Mouse (Mus musculus) kidney, postnatal 0 days (tissue): ENCODE results near the gene Zkscan17. TPM values are rescaled to one million over a fixed set of nuclear protein-coding genes. Genes with fewer than 3 reads are reported as not detected.

Source experiments
- ATAC-seq: fragments of 200-750 bp; cut with Nextera tagmentation; replicated peaks from 2 replicates; pipeline ENCODE4 v1.8.0; 2017; ENCODE audit warnings: low read depth, moderate number of reproducible peaks, moderate TSS enrichment, moderate library complexity; ENCODE audit not compliant: low FRiP score
- DNase-seq: peaks from one replicate; pipeline ENCODE4 v3.0.0-alpha.2; 2016; ENCODE audit warnings: low spot score
- H3K27ac ChIP-seq: fragments of 300-500 bp; sonication (generic); 2 replicates; pipeline ENCODE4 v1.5.1; 2014; ENCODE audit warnings: mild to moderate bottlenecking
- H3K27me3 ChIP-seq: fragments of 300-500 bp; sonication (generic); 2 replicates; pipeline ENCODE4 v1.6.1; 2014; ENCODE audit warnings: low read length, mixed read lengths; ENCODE audit not compliant: insufficient read depth
- H3K36me3 ChIP-seq: fragments of 300-500 bp; sonication (generic); 2 replicates; pipeline ENCODE4 v1.6.1; 2014; ENCODE audit warnings: low read length, mixed read lengths; ENCODE audit not compliant: insufficient read depth
- H3K4me1 ChIP-seq: fragments of 300-500 bp; sonication (generic); replicated peaks from 2 replicates; pipeline ENCODE4 v1.6.1; 2014; ENCODE audit warnings: antibody characterized with exemption, low read length, mixed read lengths; ENCODE audit not compliant: insufficient read depth
- H3K4me2 ChIP-seq: fragments of 300-500 bp; sonication (generic); 2 replicates; pipeline ENCODE4 v1.6.1; 2014; ENCODE audit warnings: mild to moderate bottlenecking, low read length, moderate library complexity, mixed read lengths
- H3K4me3 ChIP-seq: fragments of 300-500 bp; sonication (generic); replicated peaks from 2 replicates; pipeline ENCODE4 v1.5.1; 2014; ENCODE audit warnings: low read depth, low read length
- H3K9ac ChIP-seq: fragments of 300-500 bp; sonication (generic); 2 replicates; pipeline ENCODE4 v1.6.1; 2014; ENCODE audit warnings: low read depth, low read length
- H3K9me3 ChIP-seq: fragments of 300-500 bp; sonication (generic); replicated peaks from 2 replicates; pipeline ENCODE4 v1.6.1; 2016; ENCODE audit warnings: low read length, inconsistent platforms, mixed read lengths
- CTCF ChIP-seq: IDR thresholded peaks from 2 replicates; pipeline ENCODE4 v1.5.1; 2016; ENCODE audit warnings: antibody characterized with exemption, low read depth, mild to moderate bottlenecking, moderate library complexity
- WGBS: fragments of 180-500 bp; shearing (Covaris S2); extraction: QIAGEN DNeasy Blood & Tissue Kit; methylation state at CpG from one replicate; pipeline ENCODE4 v1.1.7; 2014; 5-methylcytosine and 5-hydroxymethylcytosine counted together
- polyA plus RNA-seq: library from polyadenylated mRNA; unstranded; fragments of >200 nt; fragmentation: Nextera tagmentation; extraction: Ambion mirVana; gene quantifications from 2 replicates; pipeline ENCODE4 v1.2.1, GENCODE M21; 2015

Gene Zkscan17
- polyA plus RNA-seq, 1 experiment from 2014 or later, result 20.1 TPM

DNA sequence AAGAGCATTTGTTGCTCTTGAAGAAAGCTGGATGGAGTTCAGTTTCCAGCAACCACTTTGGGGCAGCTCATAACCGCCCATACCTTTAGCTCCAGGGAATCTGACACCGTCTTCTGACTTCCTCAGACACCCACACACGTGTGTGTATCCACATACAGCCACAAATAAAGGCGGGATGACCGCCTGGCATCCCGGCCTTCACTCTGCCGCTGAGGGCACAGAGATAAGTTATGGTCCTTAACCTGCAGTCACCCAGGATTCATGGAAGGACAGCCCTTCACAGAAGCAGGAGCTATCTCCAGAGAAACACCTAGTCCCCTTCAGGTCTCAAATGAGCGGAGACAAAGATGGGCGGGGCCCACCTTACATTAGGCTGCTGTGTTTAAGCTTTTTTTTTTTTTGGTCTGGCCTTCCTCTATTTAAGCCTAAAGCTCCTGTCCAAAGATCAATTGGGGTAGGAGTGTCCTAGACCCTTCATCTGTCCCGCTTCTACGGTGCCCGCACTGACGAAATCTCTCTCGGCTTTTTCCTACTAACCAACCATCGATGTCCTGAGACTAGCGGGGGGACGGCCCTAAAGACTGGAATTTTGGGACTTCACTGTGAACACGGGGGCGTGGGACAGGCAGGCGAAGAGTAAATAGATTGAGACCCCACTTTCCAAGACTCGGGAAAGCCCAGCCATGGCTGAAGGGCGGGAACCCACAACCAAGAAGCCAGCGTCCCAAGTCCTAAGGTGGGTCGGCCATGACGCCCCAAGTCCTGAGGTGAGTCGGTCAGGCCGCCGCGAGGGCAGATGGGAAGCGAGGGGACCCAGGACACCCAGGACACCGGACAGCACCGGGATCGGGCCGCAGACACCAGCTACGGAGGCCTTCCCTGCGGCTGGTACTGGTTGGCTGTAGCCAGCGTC, 54.9 kb downstream of the Zkscan17 start:
- no peak for TF ChIP-seq CTCF

DNA sequence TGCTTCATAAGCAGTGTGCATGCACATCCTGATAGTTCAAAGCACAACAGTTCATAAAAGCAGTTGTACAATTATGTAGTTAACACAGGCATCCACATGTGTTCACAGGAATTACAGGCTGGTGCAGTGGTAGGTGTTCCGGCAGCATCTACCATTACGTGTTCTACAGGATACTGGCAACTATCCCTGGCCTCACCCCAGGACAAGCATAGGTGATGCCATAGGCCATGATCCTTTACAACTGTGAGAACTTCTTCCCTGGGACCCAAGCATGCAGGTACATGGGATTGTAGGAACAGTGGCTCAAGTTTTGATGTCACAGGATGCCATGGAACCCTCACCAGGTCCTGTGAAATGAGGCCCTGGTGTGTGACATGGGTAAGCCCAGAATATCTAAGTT, 66.1 kb downstream of the Zkscan17 start:
- ATAC-seq (no peak), DNase-seq (no peak)
- no peak overlapping the region for H3K9ac ChIP-seq
- no peak overlapping the region for H3K4me3 ChIP-seq
- peaks cover 15% of the 10 kb centered on the region for H3K9me3 ChIP-seq
- 91% methylated on average over 2 of the region's 2 CpGs for WGBS
- no peaks in the 10 kb centered on the region for H3K27me3 ChIP-seq
- H3K27ac ChIP-seq, result no peak overlapping the region
- peaks cover 39% of the 10 kb centered on the region for H3K36me3 ChIP-seq
- TF ChIP-seq CTCF, result no peak
- no peaks in the 10 kb centered on the region for H3K4me1 ChIP-seq
- no peak overlapping the region for H3K4me2 ChIP-seq

More for the DNA sequence above, 54.9 kb downstream of the Zkscan17 start:
- peak; percentile 11 for DNase-seq
- Histone ChIP-seq H3K4me1 (no peaks in the 10 kb centered on the region; the same call in 1 of the 2 replicates), H3K36me3 (no peaks in the 10 kb centered on the region), H3K4me3 (peak overlapping the region; percentile 74), H3K9me3 (no peaks in the 10 kb centered on the region), H3K27me3 (no peaks in the 10 kb centered on the region), H3K27ac (peak overlapping the region; percentile 84), H3K9ac (peak overlapping the region; percentile 91), H3K4me2 (peak overlapping the region; percentile 92)
- peak; percentile 72 for ATAC-seq
- WGBS, result 2% methylated on average over 37 of the region's 37 CpGs

DNA sequence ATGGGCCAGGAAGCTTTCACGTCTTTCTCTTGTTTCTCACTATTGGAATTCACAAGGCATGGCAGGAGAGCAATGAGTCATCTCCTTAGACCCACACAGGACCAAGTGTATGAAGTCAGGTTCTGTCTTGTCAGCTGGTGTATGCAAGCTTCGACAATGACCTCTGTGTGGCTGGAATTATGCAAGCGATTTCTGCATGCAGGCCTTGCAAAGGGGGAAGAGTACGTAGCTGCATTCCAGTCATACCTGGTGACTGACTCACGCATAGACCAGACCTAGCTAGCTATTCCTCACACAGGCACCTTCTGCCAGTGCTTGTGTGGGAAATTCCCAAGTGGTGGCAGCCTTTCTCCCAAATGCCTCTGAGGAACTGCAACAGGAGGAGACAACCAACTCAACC, 67.6 kb downstream of the Zkscan17 start:
- Histone ChIP-seq H3K4me1 (no peaks in the 10 kb centered on the region), H3K27me3 (no peaks in the 10 kb centered on the region), H3K27ac (peak overlapping the region; percentile 77), H3K9me3 (peaks cover 14% of the 10 kb centered on the region), H3K4me3 (no peak overlapping the region), H3K9ac (no peak overlapping the region), H3K36me3 (peaks cover 50% of the 10 kb centered on the region), H3K4me2 (no peak overlapping the region)
- ATAC-seq (peak; percentile 96), DNase-seq (peak; percentile 65)
- TF ChIP-seq CTCF, result no peak
- WGBS, result 42% methylated on average over 5 of the region's 5 CpGs

DNA sequence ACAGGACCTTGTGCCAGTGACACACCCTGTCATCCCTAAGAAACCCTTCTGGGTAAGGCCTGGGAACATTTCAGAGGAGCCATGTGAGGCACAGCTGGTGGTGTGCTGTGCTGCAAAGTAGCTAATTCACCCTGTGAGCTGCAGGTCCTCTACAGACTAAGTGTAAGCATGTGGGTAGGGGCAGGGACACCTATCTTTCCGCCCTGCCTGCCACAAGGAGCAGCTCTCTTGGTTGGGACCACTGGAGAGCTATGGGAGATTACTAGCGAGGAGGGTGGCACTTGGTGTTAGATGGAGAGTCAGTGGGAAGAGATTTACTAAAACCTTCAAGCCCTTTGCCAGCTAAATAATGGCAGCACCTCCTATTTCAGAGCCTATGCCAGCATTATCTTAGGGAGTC, 69.7 kb downstream of the Zkscan17 start:
- no peak for TF ChIP-seq CTCF
- Histone ChIP-seq H3K4me1 (no peaks in the 10 kb centered on the region), H3K9ac (no peak overlapping the region), H3K4me2 (no peak overlapping the region), H3K27me3 (no peaks in the 10 kb centered on the region), H3K27ac (no peak overlapping the region), H3K9me3 (no peaks in the 10 kb centered on the region), H3K36me3 (peaks cover 36% of the 10 kb centered on the region), H3K4me3 (no peak overlapping the region)
- DNase-seq (no peak), ATAC-seq (no peak)
- 94% methylated on average over 2 of the region's 2 CpGs for WGBS

DNA sequence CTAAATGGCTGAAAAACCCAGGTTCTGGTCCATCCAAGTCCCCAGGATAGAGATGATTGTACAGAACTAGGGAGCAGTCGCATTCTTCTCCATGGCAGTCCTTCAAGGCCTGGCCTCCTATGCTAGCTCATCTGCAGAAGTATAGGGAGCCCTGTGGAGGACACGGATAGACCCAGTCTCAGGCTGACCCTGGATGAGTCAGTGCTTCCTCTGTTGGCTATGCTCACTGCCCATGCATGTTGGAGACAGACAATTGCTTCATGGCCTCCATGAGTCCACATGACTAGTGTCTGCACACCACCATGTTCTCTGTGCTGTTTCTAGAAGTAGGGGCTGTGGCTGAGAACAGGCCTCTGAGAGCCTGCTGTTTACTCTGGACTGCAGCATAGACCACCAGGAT, 70.2 kb downstream of the Zkscan17 start:
- 93% methylated on average over 2 of the region's 2 CpGs for WGBS
- Histone ChIP-seq H3K4me3 (no peak overlapping the region), H3K9ac (no peak overlapping the region), H3K9me3 (no peaks in the 10 kb centered on the region), H3K27me3 (no peaks in the 10 kb centered on the region), H3K36me3 (peaks cover 36% of the 10 kb centered on the region), H3K27ac (no peak overlapping the region), H3K4me2 (no peak overlapping the region), H3K4me1 (no peaks in the 10 kb centered on the region)
- ATAC-seq, result no peak
- DNase-seq, result no peak
- TF ChIP-seq CTCF, result no peak

DNA sequence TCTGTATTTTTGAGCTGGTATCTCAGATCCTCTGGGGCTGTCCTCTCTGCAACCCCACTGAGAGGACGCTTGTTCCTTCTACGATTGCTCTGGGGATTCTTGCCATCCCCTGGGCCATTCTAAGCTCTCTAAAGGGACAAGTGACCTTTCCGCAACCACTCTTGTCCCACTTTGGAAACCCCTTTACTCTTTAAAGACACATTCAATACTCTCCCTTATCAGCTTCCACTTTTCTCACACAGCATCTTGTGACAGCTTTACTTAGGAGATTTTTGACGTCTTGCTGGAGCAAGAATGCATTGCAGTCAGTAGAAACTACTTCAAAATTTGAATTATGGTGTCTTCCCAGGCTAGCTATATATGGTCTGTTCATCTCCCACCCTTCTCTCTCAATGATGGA, 75.5 kb downstream of the Zkscan17 start, which contains the start of gene Snap47:
Snap47 (minus strand) TSS at position 101 of the 400 bp plus-strand sequence.
- peaks cover 26% of the 10 kb centered on the region for H3K36me3 ChIP-seq
- H3K27me3 ChIP-seq, result no peaks in the 10 kb centered on the region
- peak within 1 kb of the TSS; percentile 84 for H3K4me3 ChIP-seq
- WGBS, result 87% methylated on average over 4 of the region's 4 CpGs
- DNase-seq, result no peak
- peaks cover 13% of the 10 kb centered on the region for H3K4me1 ChIP-seq
- peak within 1 kb of the TSS; percentile 88 for H3K4me2 ChIP-seq
- ATAC-seq, result no peak
- peak within 1 kb of the TSS; percentile 86 for H3K9ac ChIP-seq
- H3K9me3 ChIP-seq, result no peaks in the 10 kb centered on the region
- H3K27ac ChIP-seq, result peak within 1 kb of the TSS; percentile 91
- no peak for TF ChIP-seq CTCF
